Mouse (Mus musculus): ENCODE results near the gene Gm15294. TPM values are rescaled to one million over a fixed set of nuclear protein-coding genes. Genes with fewer than 3 reads are reported as not detected.

Gm15294 gene
- not detected for total RNA-seq (2021)

- intact Hi-C loops (cut with DNase I) = no loop called here
- no peak for DNase-seq
These were observed at the start of gene Gm15294 for GRCm38 (mm10) chrX:141875135-141875534. Gm15294 (minus strand) TSS chrX:141875235.

- intact Hi-C loops (cut with DNase I) = no loop called here
These were observed 9.5 kb upstream of the Gm15294 start for GRCm38 (mm10) chrX:141884336-141885048.

GRCm38 (mm10) chrX:141874024-141874423 lies 1.0 kb downstream of the Gm15294 start:
- intact Hi-C loops (cut with DNase I) = no loop called here
- no peak for DNase-seq

More at GRCm38 (mm10) chrX:141884336-141885048, 9.5 kb upstream of the Gm15294 start:
- DNase-seq = no peak

- DNase-seq = no peak
- intact Hi-C loops (cut with DNase I) = no loop called here
These were observed 1.4 kb downstream of the Gm15294 start for GRCm38 (mm10) chrX:141873597-141873996.

GRCm38 (mm10) chrX:141855684-141856396 lies 19.2 kb downstream of the Gm15294 start:
- DNase-seq = no peak
- intact Hi-C loops (cut with DNase I) = no loop called here

Other genes with a start within 250 kb of the Gm15294 start
- under 1 TPM; 0.07 to 0.10 TPM for gene Irs4, start 150.0 kb downstream of the Gm15294 start, total RNA-seq (2021)